In the genomic region with DNA sequence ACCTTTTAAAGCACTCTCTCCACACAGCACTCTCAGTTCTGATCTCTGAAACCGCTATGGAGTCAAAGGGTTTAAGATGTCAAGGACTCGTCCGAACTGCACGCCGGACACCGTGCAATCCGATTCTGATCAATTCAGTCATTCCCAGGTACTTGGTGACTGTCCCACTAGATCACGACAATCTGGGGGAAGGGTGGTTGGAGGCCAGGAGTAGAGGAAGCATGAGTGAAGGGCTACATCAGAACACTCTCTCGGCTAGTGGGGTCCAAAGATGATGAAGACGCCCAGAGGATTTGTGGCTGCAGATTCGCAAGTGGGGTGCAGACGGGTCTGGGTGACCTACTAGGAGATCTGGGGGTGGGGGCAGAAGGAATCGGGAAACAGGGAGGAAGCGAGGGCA, we compare ENCODE assay signal across 8 mouse cellular contexts. TPM values are rescaled to one million over a fixed set of nuclear protein-coding genes. Genes with fewer than 3 reads are reported as not detected.
DNase-seq lines count a peak whose midpoint lies in the region; ATAC-seq and TF ChIP-seq lines count a peak whose summit lies in the region.

No protein-coding gene starts in this region.

- H3K4me3 ChIP-seq in kidney, embryonic 16.5 days (ENCODE audit: low read length), result peak overlapping the region; percentile 68
- peak overlapping the region; percentile 75 for H3K4me3 ChIP-seq in forebrain, postnatal 0 days (ENCODE audit: low read depth, low read length)
- peak overlapping the region; percentile 60 for H3K4me3 ChIP-seq in liver, embryonic 13.5 days (replicated peaks)

- no peaks in the 10 kb centered on the region for H3K9me3 ChIP-seq in kidney, embryonic 16.5 days (ENCODE audit: low read length)
- H3K9me3 ChIP-seq in forebrain, postnatal 0 days (ENCODE audit: low read length), result no peaks in the 10 kb centered on the region
- no peaks in the 10 kb centered on the region for H3K9me3 ChIP-seq in liver, embryonic 13.5 days (replicated peaks)

- no peak overlapping the region for H3K27ac ChIP-seq in kidney, embryonic 16.5 days (ENCODE audit: low read length)
- H3K27ac ChIP-seq in forebrain, postnatal 0 days (ENCODE audit: low read depth, low read length), result peak overlapping the region; percentile 82; the same call in 1 of the 2 replicates
- H3K27ac ChIP-seq in liver, embryonic 13.5 days, result no peak overlapping the region

- ATAC-seq in kidney, embryonic 16.5 days (ENCODE audit: low FRiP score, low TSS enrichment), result no peak
- ATAC-seq in forebrain, postnatal 0 days, result no peak
- no peak for ATAC-seq in liver, embryonic 13.5 days (ENCODE audit: low read depth)

- DNase-seq in kidney, adult 11 months, result no peak
- DNase-seq in ZHBTc4 (ENCODE audit: low read depth, low spot score) (peak; percentile 39), MN1 (ENCODE audit: low spot score) (no peak)
- DNase-seq in forebrain, postnatal 0 days, result no peak
- no peak for DNase-seq in liver, embryonic 13.5 days
- no peak for DNase-seq in left cerebral cortex, adult 9 months (ENCODE audit: low spot score in 2 of 2)
- no peak for DNase-seq in thymus, adult 18-20 months

- 6% methylated on average over 14 of the region's 14 CpGs for WGBS in kidney, embryonic 16.5 days
- 12% methylated on average over 14 of the region's 14 CpGs for WGBS in forebrain, postnatal 0 days
- WGBS in liver, embryonic 13.5 days (ENCODE audit: insufficient replicate concordance), result 4% methylated on average over 14 of the region's 14 CpGs

- H3K27me3 ChIP-seq in kidney, embryonic 16.5 days (ENCODE audit: insufficient read depth, low read length), result no peaks in the 10 kb centered on the region
- no peaks in the 10 kb centered on the region for H3K27me3 ChIP-seq in forebrain, postnatal 0 days (ENCODE audit: insufficient read depth, low read length)
- peaks cover 52% of the 10 kb centered on the region for H3K27me3 ChIP-seq in liver, embryonic 13.5 days

- no peaks in the 10 kb centered on the region for H3K36me3 ChIP-seq in kidney, embryonic 16.5 days (ENCODE audit: insufficient read depth, low read length)
- no peaks in the 10 kb centered on the region for H3K36me3 ChIP-seq in forebrain, postnatal 0 days (ENCODE audit: insufficient read depth)
- no peaks in the 10 kb centered on the region for H3K36me3 ChIP-seq in liver, embryonic 13.5 days

- TF ChIP-seq CTCF in forebrain, postnatal 0 days (IDR thresholded peaks at IDR 0.05; ENCODE audit: low read depth), result no peak

- H3K9ac ChIP-seq in kidney, embryonic 16.5 days (replicated peaks; ENCODE audit: low read length), result peak overlapping the region; percentile 73
- H3K9ac ChIP-seq in forebrain, postnatal 0 days, result peak overlapping the region; percentile 80
- peak overlapping the region; percentile 61 for H3K9ac ChIP-seq in liver, embryonic 13.5 days

- H3K4me2 ChIP-seq in kidney, embryonic 16.5 days (replicated peaks; ENCODE audit: low read depth, low read length), result peak overlapping the region; percentile 85
- H3K4me2 ChIP-seq in forebrain, postnatal 0 days (ENCODE audit: low read depth), result peak overlapping the region; percentile 88
- peak overlapping the region; percentile 79 for H3K4me2 ChIP-seq in liver, embryonic 13.5 days

- H3K4me1 ChIP-seq in kidney, embryonic 16.5 days (ENCODE audit: insufficient read depth, low read length), result 0 out of 2 replicates have a peak, but pooled peaks cover 8% of the 10 kb centered on the region
- 0 out of 2 replicates have a peak, but pooled peaks cover 5% of the 10 kb centered on the region for H3K4me1 ChIP-seq in forebrain, postnatal 0 days (ENCODE audit: insufficient read depth)
- peaks cover 14% of the 10 kb centered on the region for H3K4me1 ChIP-seq in liver, embryonic 13.5 days (replicated peaks)

RNA-seq across cellular contexts. Expression of a gene that starts 1.5 kb away (rescaled TPM):
- 8.9 and 9.0 TPM in 2 replicates for polyA plus RNA-seq in kidney, embryonic 16.5 days (2015; fragmentation: Nextera tagmentation; extraction: Ambion mirVana)
- 101 TPM in 2 replicates for total RNA-seq in forebrain, postnatal 0 days (2014; rRNA removed)
- 12.4 and 14.3 TPM in 2 replicates for polyA plus RNA-seq in forebrain, postnatal 0 days (2015; fragmentation: Nextera tagmentation; extraction: Ambion mirVana)
- 1.9 and 2.3 TPM in 2 replicates for polyA plus RNA-seq in liver, embryonic 13.5 days (2015; fragmentation: Nextera tagmentation; extraction: Ambion mirVana)
